2 mouse cellular contexts compared by ENCODE assay signal in the genomic region with DNA sequence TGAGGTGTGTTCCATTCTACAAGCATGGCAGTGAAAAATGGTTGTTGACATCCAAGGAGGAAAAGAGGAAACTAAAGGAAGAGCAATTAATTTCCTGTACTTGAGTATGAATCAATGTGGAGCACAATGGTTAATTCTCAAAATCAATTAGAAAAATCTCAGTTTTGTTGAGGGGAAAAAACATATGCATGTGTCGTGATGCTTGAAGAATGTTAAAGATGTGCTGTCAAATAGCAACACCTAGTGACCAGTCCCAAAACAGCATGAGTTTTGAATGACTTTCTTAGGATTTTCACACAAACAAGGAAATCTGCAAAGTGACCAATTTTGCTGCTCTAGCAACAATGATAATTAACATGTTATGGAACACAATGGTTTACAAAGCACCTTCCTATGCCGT.
A peak's percentile ranks its signal among the peaks of the same experiment; 100 is the strongest.
TF ChIP-seq lines count a peak whose summit lies in the region.

No protein-coding gene starts in this region.

TF ChIP-seq in C2C12, 6 proteins besides CTCF, POLR2A, EP300 and RAD21:
- TF ChIP-seq MAX (IDR thresholded peaks at IDR 0.05) (no peak), CEBPB (IDR thresholded peaks at IDR 0.05; ENCODE audit: low read depth) (no peak)
TF ChIP-seq in C2C12: peak in this region for 0.

TF ChIP-seq in CH12.LX, 34 proteins besides CTCF, POLR2A, EP300 and RAD21:
- TF ChIP-seq IRF4 (IDR thresholded peaks at IDR 0.05; ENCODE audit: low read depth, low read length) (0 out of 2 replicates have a peak, but pooled peaks have one; percentile 13), MAX (IDR thresholded peaks at IDR 0.05; ENCODE audit: low read length) (peak; percentile 61), MAZ (IDR thresholded peaks at IDR 0.05; ENCODE audit: low read depth, low read length) (no peak), HCFC1 (IDR thresholded peaks at IDR 0.05; ENCODE audit: low read depth, low read length) (peak; percentile 8; the same call in 1 of the 2 replicates), NRF1 (IDR thresholded peaks at IDR 0.05; ENCODE audit: low read depth, low read length) (no peak), ZC3H11A (IDR thresholded peaks at IDR 0.05; ENCODE audit: low read depth, low read length) (peak; percentile 70), RCOR1 (conservative IDR thresholded peaks at IDR 0.05; ENCODE audit: low read depth, low read length) (no peak), BHLHE40 (IDR thresholded peaks at IDR 0.05; ENCODE audit: low read depth, low read length) (0 out of 2 replicates have a peak, but pooled peaks have one; percentile 18), ZMIZ1 (IDR thresholded peaks at IDR 0.05; ENCODE audit: low read depth, low read length) (no peak), ZKSCAN1 (IDR thresholded peaks at IDR 0.05; ENCODE audit: borderline replicate concordance, low read depth, low read length) (no peak), SIN3A (IDR thresholded peaks at IDR 0.05; ENCODE audit: low read length) (peak; percentile 47; the same call in 1 of the 2 replicates), CHD2 (IDR thresholded peaks at IDR 0.05; ENCODE audit: low read length) (no peak), SMC3 (IDR thresholded peaks at IDR 0.05; ENCODE audit: low read depth, low read length) (peak; percentile 90), GABPA (IDR thresholded peaks at IDR 0.05; ENCODE audit: insufficient replicate concordance, low read depth, low read length) (no peak), E2F4 (IDR thresholded peaks at IDR 0.05; ENCODE audit: insufficient replicate concordance, low read depth, low read length) (peak; percentile 44; the same call in 1 of the 2 replicates), CHD1 (IDR thresholded peaks at IDR 0.05; ENCODE audit: low read depth, low read length) (no peak), JUND (conservative IDR thresholded peaks at IDR 0.05; ENCODE audit: low read depth, low read length) (peak; percentile 45; the same call in 1 of the 2 replicates), MEF2A (IDR thresholded peaks at IDR 0.05; ENCODE audit: borderline replicate concordance, low read depth, low read length) (no peak), USF1 (IDR thresholded peaks at IDR 0.05; ENCODE audit: low read depth, low read length) (no peak), TCF12 (IDR thresholded peaks at IDR 0.05; ENCODE audit: low read depth, low read length) (no peak), MYC (IDR thresholded peaks at IDR 0.05; ENCODE audit: low read depth, low read length) (peak; percentile 75), ZNF384 (IDR thresholded peaks at IDR 0.05; ENCODE audit: low read depth, low read length) (no peak), NELFE (IDR thresholded peaks at IDR 0.05; ENCODE audit: low read depth, low read length) (no peak), KAT2A (IDR thresholded peaks at IDR 0.05; ENCODE audit: insufficient replicate concordance, low read length) (no peak), MAFK (IDR thresholded peaks at IDR 0.05; ENCODE audit: insufficient replicate concordance, low read length) (no peak), POLR2AphosphoS2 (IDR thresholded peaks at IDR 0.05; ENCODE audit: low read depth, low read length) (no peak), TBP (conservative IDR thresholded peaks at IDR 0.05; ENCODE audit: low read depth, low read length) (no peak), ETS1 (conservative IDR thresholded peaks at IDR 0.05; ENCODE audit: low read depth, low read length) (no peak), MXI1 (IDR thresholded peaks at IDR 0.05; ENCODE audit: low read depth, low read length) (no peak), UBTF (IDR thresholded peaks at IDR 0.05; ENCODE audit: low read depth, low read length) (no peak), PAX5 (IDR thresholded peaks at IDR 0.05; ENCODE audit: low read length) (no peak), USF2 (conservative IDR thresholded peaks at IDR 0.05; ENCODE audit: low read depth, low read length) (no peak), ELF1 (IDR thresholded peaks at IDR 0.05; ENCODE audit: low read depth, low read length) (no peak), JUN (IDR thresholded peaks at IDR 0.05; ENCODE audit: insufficient read depth, low read depth, low read length) (no peak)
